Mouse (Mus musculus) liver, embryonic 14.5 days (tissue): ENCODE measurements around the gene Tmem120b. TPM values are rescaled to one million over a fixed set of nuclear protein-coding genes. Genes with fewer than 3 reads are reported as not detected.

Source experiments
- ATAC-seq: fragments of 200-750 bp; cut with Nextera tagmentation; 2 replicates; pipeline ENCODE4 v1.8.0; 2017; ENCODE audit warnings: moderate number of reproducible peaks, mild to moderate bottlenecking, moderate library complexity; ENCODE audit not compliant: insufficient read depth
- DNase-seq, 3 experiments: peaks; one replicate each; pipeline ENCODE4 v3.0.0-alpha.2; 2012 to 2013; ENCODE audit warnings: low read depth in 3 of 3, low spot score in 3 of 3
- H3K27ac ChIP-seq: fragments of 300-500 bp; sonication (generic); 2 replicates; pipeline ENCODE4 v1.5.1; 2014; ENCODE audit warnings: moderate library complexity, mild to moderate bottlenecking, control low read depth, inconsistent platforms
- H3K27me3 ChIP-seq: fragments of 300-500 bp; sonication (generic); 2 replicates; pipeline ENCODE4 v1.6.1; 2014; ENCODE audit warnings: mild to moderate bottlenecking, low read length, moderate library complexity; ENCODE audit not compliant: control insufficient read depth, insufficient read depth
- H3K36me3 ChIP-seq: fragments of 300-500 bp; sonication (generic); replicated peaks from 2 replicates; pipeline ENCODE4 v1.6.1; 2014; ENCODE audit warnings: low read depth; ENCODE audit not compliant: control insufficient read depth, insufficient read depth
- H3K4me1 ChIP-seq, 2 experiments: fragments of 200-500 bp in 1 of 2; fragments of 300-500 bp in 1 of 2; sonication (generic) in 1 of 2; replicated peaks; 2 replicates each; pipeline ENCODE4 v1.6.1; 2012 to 2014; ENCODE audit warnings: antibody characterized with exemption in 1 of 2, inconsistent platforms in 1 of 2, low read length in 1 of 2; ENCODE audit not compliant: control insufficient read depth in 2 of 2, insufficient read depth in 2 of 2
- H3K4me2 ChIP-seq: fragments of 300-500 bp; sonication (generic); 2 replicates; pipeline ENCODE4 v1.6.1; 2014; ENCODE audit warnings: low read depth, mild to moderate bottlenecking, control low read depth, moderate library complexity
- H3K4me3 ChIP-seq, 2 experiments: fragments of 200-500 bp in 1 of 2; fragments of 300-500 bp in 1 of 2; sonication (generic) in 1 of 2; 2 replicates each; pipeline ENCODE4 v1.5.1; 2012 to 2014; ENCODE audit warnings: low read depth in 2 of 2, low read length in 2 of 2, mild to moderate bottlenecking in 2 of 2, control low read depth in 1 of 2, inconsistent platforms in 1 of 2, moderate library complexity in 1 of 2; ENCODE audit not compliant: insufficient read depth in 1 of 2
- H3K9ac ChIP-seq: fragments of 300-500 bp; sonication (generic); replicated peaks from 2 replicates; pipeline ENCODE4 v1.6.1; 2014; ENCODE audit warnings: mild to moderate bottlenecking, control low read depth, moderate library complexity
- H3K9me3 ChIP-seq: fragments of 300-500 bp; sonication (generic); 2 replicates; pipeline ENCODE4 v1.6.1; 2016; ENCODE audit warnings: low read length, mixed read lengths; ENCODE audit not compliant: control insufficient read depth
- CTCF ChIP-seq: IDR thresholded peaks from 2 replicates; pipeline ENCODE4 v1.5.1; 2016; ENCODE audit warnings: antibody characterized with exemption, low read depth, control low read depth
- EP300 ChIP-seq: IDR thresholded peaks from 2 replicates; pipeline ENCODE4 v1.6.1; 2016; ENCODE audit warnings: antibody characterized with exemption, low read depth
- WGBS: fragments of 180-500 bp; shearing (Covaris S2); extraction: QIAGEN DNeasy Blood & Tissue Kit; methylation state at CpG from one replicate; pipeline ENCODE4 v1.1.7; 2014; ENCODE audit not compliant: insufficient replicate concordance; 5-methylcytosine and 5-hydroxymethylcytosine counted together
- polyA plus RNA-seq, 2 experiments: library from polyadenylated mRNA; depleted of rRNA in 1 of 2; stranded (reverse) in 1 of 2; unstranded in 1 of 2; fragments of >200 nt; fragmentation: Nextera tagmentation in 1 of 2; extraction: Ambion mirVana in 1 of 2; gene quantifications; 2 replicates each; pipeline versions ENCODE4 v1.2.1 to v1.2.3; 2012 to 2014

Tmem120b gene
- polyA plus RNA-seq, 2 experiments, result 18.1 to 19.0 TPM

GRCm38 (mm10) chr5:123162942-123163341 lies 94.7 kb downstream of the Tmem120b start:
- H3K27me3 ChIP-seq, result no peaks in the 10 kb centered on the region
- H3K4me1 ChIP-seq, result no peaks in the 10 kb centered on the region
- no peak overlapping the region for H3K4me2 ChIP-seq
- no peak overlapping the region for H3K27ac ChIP-seq
- H3K36me3 ChIP-seq, result peaks cover 83% of the 10 kb centered on the region
- no peak for DNase-seq
- peak; percentile 39 for TF ChIP-seq CTCF
- no peak for TF ChIP-seq EP300
- 81% methylated on average over 9 of the region's 9 CpGs for whole genome bisulfite sequencing
- H3K4me3 ChIP-seq, result no peak overlapping the region
- ATAC-seq, result 0 out of 2 replicates have a peak, but pooled peaks have one; percentile 13
- H3K9me3 ChIP-seq, result no peaks in the 10 kb centered on the region
- no peak overlapping the region for H3K9ac ChIP-seq

DNA sequence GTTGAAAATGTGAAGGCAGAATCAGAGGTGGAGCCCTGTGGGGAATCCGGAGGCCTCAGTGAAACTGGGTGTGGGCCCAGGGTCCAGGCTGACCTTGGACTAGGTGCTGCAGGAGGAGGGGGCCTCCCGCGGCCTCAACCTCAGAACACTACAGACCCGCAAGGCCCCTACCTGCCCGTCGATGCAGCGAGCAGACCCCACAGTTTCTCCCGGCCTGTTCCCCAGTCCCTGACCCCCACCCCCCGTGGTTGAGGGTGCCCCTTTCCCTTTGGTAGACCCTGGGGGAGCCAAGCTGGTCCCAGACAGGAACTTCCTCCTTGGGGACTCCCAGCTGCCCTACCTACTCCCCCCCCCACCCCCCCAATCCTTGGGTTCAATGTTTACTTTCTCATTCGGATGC lies 98.2 kb downstream of the Tmem120b start:
- TF ChIP-seq EP300 (no peak), CTCF (no peak)
- no peaks in the 10 kb centered on the region for H3K9me3 ChIP-seq
- no peaks in the 10 kb centered on the region for H3K4me1 ChIP-seq
- 72% methylated on average over 10 of the region's 10 CpGs for WGBS
- no peak overlapping the region for H3K4me2 ChIP-seq
- H3K9ac ChIP-seq, result no peak overlapping the region
- DNase-seq, result no peak
- H3K27me3 ChIP-seq, result no peaks in the 10 kb centered on the region
- H3K4me3 ChIP-seq, result no peak overlapping the region
- no peak overlapping the region for H3K27ac ChIP-seq
- peaks cover 48% of the 10 kb centered on the region for H3K36me3 ChIP-seq
- ATAC-seq, result no peak

Other genes starting within 250 kb of the Tmem120b start
- 135 and 156 TPM in 2 replicates for gene Anapc5, start 247.1 kb upstream of the Tmem120b start, polyA plus RNA-seq (2012; rRNA removed)
- gene Anapc5, start 247.1 kb upstream of the Tmem120b start, polyA plus RNA-seq (2014; fragmentation: Nextera tagmentation; extraction: Ambion mirVana), result 219 and 229 TPM in 2 replicates
- gene Rnf34, start 218.4 kb upstream of the Tmem120b start, polyA plus RNA-seq (2012; rRNA removed), result 5.4 and 6.6 TPM in 2 replicates
- gene Rnf34, start 218.4 kb upstream of the Tmem120b start, polyA plus RNA-seq (2014; fragmentation: Nextera tagmentation; extraction: Ambion mirVana), result 12.2 and 13.2 TPM in 2 replicates
- 8.1 and 10.0 TPM in 2 replicates for gene Kdm2b, start 78.6 kb upstream of the Tmem120b start, polyA plus RNA-seq (2012; rRNA removed)
- gene Kdm2b, start 78.6 kb upstream of the Tmem120b start, polyA plus RNA-seq (2014; fragmentation: Nextera tagmentation; extraction: Ambion mirVana), result 11.7 and 12.3 TPM in 2 replicates
- gene Orai1, start 53.3 kb upstream of the Tmem120b start, polyA plus RNA-seq (2012; rRNA removed), result 7.4 and 9.2 TPM in 2 replicates
- 6.3 and 8.1 TPM in 2 replicates for gene Orai1, start 53.3 kb upstream of the Tmem120b start, polyA plus RNA-seq (2014; fragmentation: Nextera tagmentation; extraction: Ambion mirVana)
- not detected in 2 replicates for gene Morn3, start 21.4 kb upstream of the Tmem120b start, polyA plus RNA-seq (2012; rRNA removed)
- not detected in 2 replicates for gene Morn3, start 21.4 kb upstream of the Tmem120b start, polyA plus RNA-seq (2014; fragmentation: Nextera tagmentation; extraction: Ambion mirVana)
- 1.8 and 2.1 TPM in 2 replicates for gene Rhof, start 64.3 kb downstream of the Tmem120b start, polyA plus RNA-seq (2012; rRNA removed)
- gene Rhof, start 64.3 kb downstream of the Tmem120b start, polyA plus RNA-seq (2014; fragmentation: Nextera tagmentation; extraction: Ambion mirVana), result 2.5 and 2.6 TPM in 2 replicates
- 2.3 and 2.7 TPM in 2 replicates for gene Setd1b, start 73.8 kb downstream of the Tmem120b start, polyA plus RNA-seq (2012; rRNA removed)
- gene Setd1b, start 73.8 kb downstream of the Tmem120b start, polyA plus RNA-seq (2014; fragmentation: Nextera tagmentation; extraction: Ambion mirVana), result 3.3 and 4.3 TPM in 2 replicates
- gene Psmd9, start 101.0 kb downstream of the Tmem120b start, polyA plus RNA-seq (2012; rRNA removed), result 17.4 and 26.6 TPM in 2 replicates
- 51.4 and 55.1 TPM in 2 replicates for gene Psmd9, start 101.0 kb downstream of the Tmem120b start, polyA plus RNA-seq (2014; fragmentation: Nextera tagmentation; extraction: Ambion mirVana)
- gene Hpd, start 114.3 kb downstream of the Tmem120b start, polyA plus RNA-seq (2012; rRNA removed), result 28.7 and 29.2 TPM in 2 replicates
- 26.7 and 37.0 TPM in 2 replicates for gene Hpd, start 114.3 kb downstream of the Tmem120b start, polyA plus RNA-seq (2014; fragmentation: Nextera tagmentation; extraction: Ambion mirVana)
- 0.11 and 0.16 TPM in 2 replicates for gene Wdr66, start 183.7 kb downstream of the Tmem120b start, polyA plus RNA-seq (2012; rRNA removed)
- 0.10 TPM in 1 of 2 replicates, not detected in the other for gene Wdr66, start 183.7 kb downstream of the Tmem120b start, polyA plus RNA-seq (2014; fragmentation: Nextera tagmentation; extraction: Ambion mirVana)